Mouse (Mus musculus) neural tube, embryonic 11.5 days (tissue): ENCODE results near the gene Bag2. TPM values are rescaled to one million over a fixed set of nuclear protein-coding genes. Genes with fewer than 3 reads are reported as not detected.
A peak's percentile ranks its signal among the peaks of the same experiment; 100 is the strongest.

Source experiments
- ATAC-seq: fragments of 200-750 bp; cut with Nextera tagmentation; 2 replicates; pipeline ENCODE4 v1.8.0; 2017; ENCODE audit warnings: moderate number of reproducible peaks, mild to moderate bottlenecking, moderate TSS enrichment, moderate library complexity; ENCODE audit not compliant: insufficient read depth, low FRiP score, low TSS enrichment
- DNase-seq: peaks from one replicate; pipeline ENCODE4 v3.0.0-alpha.2; 2015; ENCODE audit warnings: low spot score
- H3K27ac ChIP-seq: fragments of 300-500 bp; sonication (generic); 2 replicates; pipeline ENCODE4 v1.5.1; 2014; ENCODE audit warnings: low read depth, mild to moderate bottlenecking, low read length
- H3K27me3 ChIP-seq: fragments of 300-500 bp; sonication (generic); 2 replicates; pipeline ENCODE4 v1.6.1; 2014; ENCODE audit warnings: mild to moderate bottlenecking, low read length, mixed read lengths; ENCODE audit not compliant: control insufficient read depth, insufficient read depth
- H3K36me3 ChIP-seq: fragments of 300-500 bp; sonication (generic); 2 replicates; pipeline ENCODE4 v1.6.1; 2014; ENCODE audit warnings: mild to moderate bottlenecking, low read length, moderate library complexity, mixed read lengths; ENCODE audit not compliant: control insufficient read depth, insufficient read depth
- H3K4me1 ChIP-seq: fragments of 300-500 bp; sonication (generic); 2 replicates; pipeline ENCODE4 v1.6.1; 2014; ENCODE audit warnings: low read length, mixed read lengths; ENCODE audit not compliant: control insufficient read depth, insufficient read depth
- H3K4me2 ChIP-seq: fragments of 300-500 bp; sonication (generic); 2 replicates; pipeline ENCODE4 v1.6.1; 2014; ENCODE audit warnings: low read depth, mild to moderate bottlenecking, moderate library complexity
- H3K4me3 ChIP-seq: fragments of 300-500 bp; sonication (generic); 2 replicates; pipeline ENCODE4 v1.5.1; 2014; ENCODE audit warnings: low read depth, low read length
- H3K9ac ChIP-seq: fragments of 300-500 bp; sonication (generic); 2 replicates; pipeline ENCODE4 v1.6.1; 2014; ENCODE audit warnings: mild to moderate bottlenecking, low read length
- H3K9me3 ChIP-seq: fragments of 300-500 bp; sonication (generic); 2 replicates; pipeline ENCODE4 v1.6.1; 2016; ENCODE audit warnings: low read length; ENCODE audit not compliant: control insufficient read depth
- WGBS: fragments of 180-500 bp; shearing (Covaris S2); extraction: QIAGEN DNeasy Blood & Tissue Kit; methylation state at CpG from one replicate; pipeline ENCODE4 v1.1.7; 2014; 5-methylcytosine and 5-hydroxymethylcytosine counted together
- polyA plus RNA-seq: library from polyadenylated mRNA; unstranded; fragments of >200 nt; fragmentation: Nextera tagmentation; extraction: Ambion mirVana; gene quantifications from 2 replicates; pipeline ENCODE4 v1.2.1, GENCODE M21; 2014

Gene Bag2
- polyA plus RNA-seq, result 28.5 and 29.5 TPM in 2 replicates

- H3K9me3 ChIP-seq, result no peaks in the 10 kb centered on the region
- 0 out of 2 replicates have a peak, but pooled peaks cover 2% of the 10 kb centered on the region for H3K36me3 ChIP-seq
- under 1% methylated on average over 60 of the region's 61 CpGs for WGBS
- peak within 1 kb of the TSS; percentile 98 for H3K4me2 ChIP-seq
- H3K27ac ChIP-seq, result 0 out of 2 replicates have a peak within 1 kb of the TSS, but pooled peaks have one; percentile 10
- peak; percentile 70 for DNase-seq
- no peaks in the 10 kb centered on the region for H3K27me3 ChIP-seq
- H3K4me1 ChIP-seq, result peaks cover 4% of the 10 kb centered on the region; the same call in 1 of the 2 replicates
- H3K9ac ChIP-seq, result peak within 1 kb of the TSS; percentile 81
- ATAC-seq, result peak; percentile 80
- H3K4me3 ChIP-seq, result peak within 1 kb of the TSS; percentile 58
Measured at GRCm38 (mm10) chr1:33757491-33758041, at the start of gene Bag2. TSS of gene Bag2 (minus strand) at chr1:33757795.

DNA sequence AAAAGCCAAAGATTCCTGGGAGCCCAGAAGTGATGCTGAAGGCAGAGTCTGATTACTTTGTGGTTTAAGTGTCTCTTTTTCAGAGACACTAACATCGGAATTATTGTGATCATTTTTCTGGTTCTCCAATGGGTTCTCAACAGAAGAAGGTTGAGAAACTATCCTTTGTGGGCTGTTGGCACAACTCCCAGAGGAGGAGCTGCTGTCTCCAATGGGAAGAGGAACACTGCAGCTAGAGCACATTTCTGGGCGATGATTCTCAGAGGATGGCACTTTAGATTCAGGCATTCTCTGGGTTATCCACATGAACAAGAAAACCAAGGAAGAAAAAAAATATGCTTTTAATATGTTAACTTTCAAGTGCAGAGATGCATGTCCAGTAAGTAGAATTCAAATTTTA is 45.7 kb upstream of the Bag2 start:
- no peak overlapping the region for H3K4me2 ChIP-seq
- no peaks in the 10 kb centered on the region for H3K27me3 ChIP-seq
- DNase-seq (no peak), ATAC-seq (no peak)
- WGBS, result 97% methylated on average over 2 of the region's 2 CpGs
- no peaks in the 10 kb centered on the region for H3K4me1 ChIP-seq
- H3K4me3 ChIP-seq, result no peak overlapping the region
- H3K27ac ChIP-seq, result no peak overlapping the region
- peaks cover 25% of the 10 kb centered on the region for H3K36me3 ChIP-seq
- H3K9me3 ChIP-seq, result no peaks in the 10 kb centered on the region
- H3K9ac ChIP-seq, result no peak overlapping the region

- Histone ChIP-seq H3K27ac (no peak overlapping the region), H3K9me3 (no peaks in the 10 kb centered on the region), H3K9ac (no peak overlapping the region), H3K4me3 (no peak overlapping the region), H3K4me1 (no peaks in the 10 kb centered on the region), H3K36me3 (peaks cover 19% of the 10 kb centered on the region), H3K4me2 (no peak overlapping the region), H3K27me3 (no peaks in the 10 kb centered on the region)
- 87% methylated on average over 3 of the region's 3 CpGs for WGBS
- ATAC-seq (no peak), DNase-seq (no peak)
Measured at GRCm38 (mm10) chr1:33799620-33800019, 42.0 kb upstream of the Bag2 start.

DNA sequence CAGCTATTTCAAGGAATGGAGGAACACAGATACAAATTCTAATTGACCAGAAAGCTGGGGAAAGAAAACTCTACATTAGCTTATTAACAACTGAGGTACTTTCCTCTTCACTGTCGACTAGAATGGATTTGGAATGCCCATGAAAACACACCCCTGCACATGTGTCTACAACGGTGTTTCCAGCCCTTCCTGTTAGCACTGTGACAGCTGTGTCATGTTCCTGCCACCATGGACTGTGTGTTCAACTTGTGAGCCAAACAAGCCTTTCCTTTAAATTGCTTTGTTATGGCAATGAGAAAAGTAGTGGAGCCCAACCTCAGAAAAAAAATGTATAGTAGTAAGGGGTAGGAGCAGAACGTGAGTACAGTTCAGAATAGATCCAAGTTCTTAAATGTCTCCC is 30.9 kb upstream of the Bag2 start:
- Histone ChIP-seq H3K9me3 (no peaks in the 10 kb centered on the region), H3K4me1 (no peaks in the 10 kb centered on the region), H3K4me3 (no peak overlapping the region), H3K27me3 (no peaks in the 10 kb centered on the region), H3K36me3 (no peaks in the 10 kb centered on the region; the same call in 1 of the 2 replicates), H3K9ac (no peak overlapping the region), H3K4me2 (no peak overlapping the region), H3K27ac (no peak overlapping the region)
- WGBS, result 66% methylated on average over 3 of the region's 3 CpGs
- DNase-seq (no peak), ATAC-seq (no peak)

- Histone ChIP-seq H3K27ac (no peak overlapping the region), H3K4me3 (no peak overlapping the region), H3K36me3 (no peaks in the 10 kb centered on the region; the same call in 1 of the 2 replicates), H3K4me1 (no peaks in the 10 kb centered on the region), H3K9me3 (no peaks in the 10 kb centered on the region), H3K27me3 (no peaks in the 10 kb centered on the region), H3K9ac (no peak overlapping the region), H3K4me2 (no peak overlapping the region)
- 80% methylated on average over 5 of the region's 5 CpGs for WGBS
- DNase-seq, result no peak
- no peak for ATAC-seq
Measured at GRCm38 (mm10) chr1:33788072-33788471, 30.5 kb upstream of the Bag2 start.

DNA sequence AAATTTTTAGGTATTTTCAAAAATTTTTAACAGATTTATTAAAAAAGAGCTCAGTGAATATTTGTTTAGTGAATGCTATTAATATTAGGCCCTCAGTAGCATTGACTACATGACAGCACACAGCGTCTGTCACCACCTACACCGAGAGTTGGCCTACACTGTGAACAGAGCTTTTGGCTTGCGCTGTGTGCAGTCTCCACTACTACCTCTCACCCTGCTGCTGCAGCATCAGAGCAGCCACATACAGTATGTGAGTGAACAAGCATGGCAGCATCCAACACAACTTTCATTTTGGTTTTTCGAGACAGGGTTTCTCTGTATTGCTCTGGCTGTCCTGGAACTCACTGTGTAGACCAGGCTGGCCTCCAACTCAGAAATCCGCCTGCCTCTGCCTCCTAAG is 27.0 kb upstream of the Bag2 start:
- no peaks in the 10 kb centered on the region for H3K9me3 ChIP-seq
- H3K4me2 ChIP-seq, result no peak overlapping the region
- 94% methylated on average over 5 of the region's 5 CpGs for WGBS
- H3K4me3 ChIP-seq, result no peak overlapping the region
- H3K9ac ChIP-seq, result no peak overlapping the region
- H3K27ac ChIP-seq, result no peak overlapping the region
- no peak for ATAC-seq
- H3K4me1 ChIP-seq, result no peaks in the 10 kb centered on the region
- H3K36me3 ChIP-seq, result no peaks in the 10 kb centered on the region; the same call in 1 of the 2 replicates
- H3K27me3 ChIP-seq, result no peaks in the 10 kb centered on the region
- DNase-seq, result no peak

DNA sequence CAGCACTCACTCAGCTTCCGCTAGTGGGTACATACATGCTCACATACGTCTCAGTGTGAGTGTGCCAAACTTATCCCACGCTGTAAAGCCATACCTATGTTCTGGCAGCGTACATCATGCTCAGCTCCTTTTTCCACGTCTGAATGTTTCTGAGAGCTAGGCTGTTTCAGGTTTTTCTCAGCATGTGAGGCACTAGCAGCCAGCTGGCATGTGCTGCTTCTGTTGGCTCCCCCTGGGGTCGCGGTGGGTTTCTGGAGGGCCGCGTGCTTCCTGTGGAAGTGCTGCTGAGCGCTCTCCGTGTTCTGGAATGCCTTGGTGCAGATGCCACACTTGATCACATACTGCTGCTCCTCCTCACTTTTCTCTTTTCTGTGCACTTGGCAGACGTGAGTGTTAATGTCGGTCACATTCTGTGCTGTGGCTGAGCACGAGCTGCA is 18.6 kb upstream of the Bag2 start:
- no peaks in the 10 kb centered on the region for H3K9me3 ChIP-seq
- peaks cover 3% of the 10 kb centered on the region; the same call in 1 of the 2 replicates for H3K36me3 ChIP-seq
- no peak overlapping the region for H3K4me3 ChIP-seq
- no peaks in the 10 kb centered on the region for H3K27me3 ChIP-seq
- WGBS, result 91% methylated on average over 14 of the region's 14 CpGs
- no peak overlapping the region for H3K27ac ChIP-seq
- no peak for DNase-seq
- no peak overlapping the region for H3K4me2 ChIP-seq
- H3K4me1 ChIP-seq, result no peaks in the 10 kb centered on the region
- ATAC-seq, result no peak
- H3K9ac ChIP-seq, result no peak overlapping the region

DNA sequence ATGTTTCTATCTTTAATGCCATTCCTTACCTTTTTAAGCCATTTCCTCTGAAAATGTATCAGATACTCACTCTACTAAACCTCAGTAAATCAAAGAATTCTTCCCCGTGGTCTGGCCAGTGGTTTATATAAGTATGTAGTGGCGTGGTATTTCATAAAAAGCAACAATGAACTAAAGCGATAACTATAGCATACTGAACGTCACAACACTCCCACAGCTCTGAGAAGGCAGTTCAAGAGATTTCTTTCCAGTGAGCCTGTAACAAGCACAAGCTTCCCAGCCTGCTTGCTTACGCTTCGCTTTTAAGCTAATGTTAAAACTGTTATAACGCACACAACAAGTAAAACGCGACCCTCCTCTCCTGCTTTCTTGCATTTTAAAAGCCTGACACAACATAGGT is 14.5 kb upstream of the Bag2 start:
- Histone ChIP-seq H3K4me2 (no peak overlapping the region), H3K9me3 (no peaks in the 10 kb centered on the region), H3K4me3 (no peak overlapping the region), H3K4me1 (no peaks in the 10 kb centered on the region), H3K36me3 (peaks cover 6% of the 10 kb centered on the region), H3K27ac (no peak overlapping the region), H3K27me3 (no peaks in the 10 kb centered on the region), H3K9ac (no peak overlapping the region)
- DNase-seq (no peak), ATAC-seq (no peak)
- 97% methylated on average over 9 of the region's 9 CpGs for WGBS

- H3K4me3 ChIP-seq, result no peak overlapping the region
- H3K9me3 ChIP-seq, result no peaks in the 10 kb centered on the region
- H3K9ac ChIP-seq, result no peak overlapping the region
- H3K27ac ChIP-seq, result no peak overlapping the region
- H3K27me3 ChIP-seq, result no peaks in the 10 kb centered on the region
- H3K36me3 ChIP-seq, result peaks cover 6% of the 10 kb centered on the region
- no peak overlapping the region for H3K4me2 ChIP-seq
- DNase-seq, result no peak
- no peaks in the 10 kb centered on the region for H3K4me1 ChIP-seq
- WGBS, result 92% methylated on average over 10 of the region's 10 CpGs
- ATAC-seq, result no peak
Measured at GRCm38 (mm10) chr1:33771621-33772020, 14.0 kb upstream of the Bag2 start.
